Mouse (Mus musculus): ENCODE measurements at regions not wholly inside any gene's neighbourhood (a gene's known extent, or its start where the extent isn't known, plus 50 kb on each side); places are given as distances from the start of the nearest gene placed in this dataset.

DNA sequence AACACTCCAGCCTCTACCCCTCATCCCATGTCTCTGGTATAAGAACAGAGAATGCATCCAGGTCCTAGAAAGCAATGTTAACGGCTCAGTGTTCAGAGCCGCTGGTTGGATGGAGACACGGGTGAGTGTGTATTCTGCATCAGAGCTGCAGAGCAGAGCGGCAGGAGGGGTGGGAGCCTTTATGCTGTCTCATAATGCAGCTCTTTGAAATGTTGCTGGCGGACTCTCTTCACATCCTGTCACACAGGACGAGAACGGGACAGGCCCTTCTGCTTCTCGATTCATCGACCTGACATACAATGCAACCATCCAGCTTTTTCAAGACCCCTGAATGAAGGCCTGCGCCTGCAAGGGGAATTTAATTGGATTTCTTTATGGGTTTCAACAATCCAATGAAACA, 507.2 kb downstream of the Ccdc171 start:
- DNase-seq (ENCODE audit: low read depth, low spot score), result no peak

DNA sequence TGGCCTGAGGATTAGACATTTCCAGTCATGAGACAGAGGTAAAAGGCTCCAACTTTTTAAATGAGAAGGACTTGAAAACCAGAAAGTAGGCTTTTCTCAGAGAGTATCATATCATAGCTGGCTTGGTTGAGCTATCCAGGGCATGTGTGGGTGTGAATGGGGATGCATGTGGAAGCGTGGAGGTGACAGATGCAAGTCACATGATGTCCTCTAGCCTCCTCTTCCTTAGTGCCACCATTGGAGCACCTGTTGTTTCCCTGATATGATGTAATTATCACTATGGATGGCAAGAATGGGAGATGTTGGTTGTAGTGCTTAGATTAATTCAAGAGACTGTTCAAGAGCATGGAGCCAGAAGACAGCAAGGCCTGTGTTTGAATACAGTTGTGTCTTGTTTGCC, 510.0 kb downstream of the Ccdc171 start:
- DNase-seq (ENCODE audit: low read depth, low spot score), result no peak

DNA sequence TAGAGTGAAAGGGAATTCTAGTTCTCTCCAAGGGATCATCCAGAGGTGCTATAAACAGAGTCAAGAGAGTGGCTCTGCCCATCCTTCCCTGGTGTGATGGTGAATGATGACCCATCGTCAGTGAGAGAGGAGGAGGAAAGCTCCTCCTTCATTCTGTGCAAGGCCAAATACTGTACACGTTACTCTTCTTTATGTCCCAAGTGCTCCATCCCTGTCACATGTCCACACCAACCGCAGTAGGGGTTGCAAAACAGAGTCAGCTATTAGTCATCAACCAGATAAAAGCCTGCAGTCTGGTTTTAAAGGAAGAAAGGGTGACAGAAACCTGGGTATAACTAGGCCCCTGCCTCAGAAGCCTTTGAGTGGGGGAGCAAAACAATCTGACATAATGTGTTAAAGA, 512.2 kb downstream of the Ccdc171 start:
- DNase-seq (ENCODE audit: low read depth, low spot score), result no peak

DNA sequence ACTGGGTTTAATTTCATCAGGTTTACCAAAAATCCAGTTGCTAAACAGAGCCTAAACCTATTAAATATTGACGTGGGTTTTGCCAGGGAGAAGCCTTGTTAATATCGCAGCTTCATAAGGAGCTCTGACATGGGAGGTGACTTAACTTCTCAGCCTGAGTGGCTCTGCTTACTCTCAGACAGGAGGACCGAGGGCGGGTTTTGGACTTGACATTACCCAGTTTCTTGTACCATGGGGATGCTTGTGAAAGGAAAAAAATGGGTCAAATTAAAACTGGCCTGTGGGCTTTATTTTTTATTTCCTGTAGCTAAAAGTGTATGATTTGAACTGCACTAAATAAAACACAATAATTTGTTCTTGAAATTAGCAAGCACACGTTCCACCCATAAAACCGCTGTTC, 524.9 kb downstream of the Ccdc171 start:
- DNase-seq (ENCODE audit: low read depth, low spot score), result no peak

DNA sequence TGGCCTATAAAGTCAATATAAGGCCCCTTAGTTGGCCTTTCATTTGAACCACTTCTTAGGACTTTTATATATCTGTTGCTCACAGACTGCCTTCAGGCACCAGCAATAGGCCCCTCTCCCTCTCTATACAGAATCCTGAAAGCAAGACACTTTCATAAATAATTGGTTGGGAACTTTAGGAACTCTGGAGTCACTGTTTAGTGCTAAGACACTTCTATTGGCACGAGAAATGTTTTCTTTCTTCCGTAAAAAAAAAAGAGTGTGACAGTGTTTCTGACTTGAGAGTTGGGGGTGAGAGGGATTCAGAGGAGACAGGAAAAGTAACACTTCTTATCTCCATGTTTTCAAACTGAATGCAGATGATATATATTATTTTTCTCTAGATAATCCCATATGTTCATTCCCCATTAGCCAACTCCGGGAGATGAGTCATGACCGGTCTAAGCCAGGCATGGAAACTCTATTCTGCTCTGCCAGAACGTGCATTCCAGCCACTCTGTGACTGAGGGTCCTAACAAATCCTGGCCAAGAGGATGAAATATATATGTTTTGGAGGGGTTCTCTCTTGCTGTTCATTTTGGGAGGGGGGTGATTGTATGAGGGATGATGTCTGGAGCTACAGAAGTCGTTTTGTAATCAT, 531.6 kb downstream of the Ccdc171 start:
- DNase-seq (ENCODE audit: low read depth, low spot score), result no peak

DNA sequence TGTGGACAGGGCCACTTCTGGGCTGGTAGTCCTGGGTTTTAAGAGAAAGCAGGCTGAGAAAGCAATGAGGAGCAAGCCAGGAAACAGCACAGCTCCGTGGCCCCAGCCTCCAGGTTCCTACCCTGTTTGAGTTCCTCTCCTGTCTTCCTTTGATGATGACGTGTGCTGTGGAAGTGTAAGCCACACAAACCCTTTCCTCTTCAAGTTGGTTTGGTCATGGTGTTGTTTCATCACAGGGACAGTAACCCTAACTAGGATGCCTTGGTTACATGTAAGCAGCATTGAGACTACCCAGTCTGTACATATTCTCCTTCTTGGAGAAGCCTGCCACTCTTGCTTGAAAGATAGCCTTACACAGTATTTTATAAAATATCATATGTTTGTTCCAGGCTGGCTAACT, 534.8 kb downstream of the Ccdc171 start:
- DNase-seq (ENCODE audit: low read depth, low spot score), result no peak

DNA sequence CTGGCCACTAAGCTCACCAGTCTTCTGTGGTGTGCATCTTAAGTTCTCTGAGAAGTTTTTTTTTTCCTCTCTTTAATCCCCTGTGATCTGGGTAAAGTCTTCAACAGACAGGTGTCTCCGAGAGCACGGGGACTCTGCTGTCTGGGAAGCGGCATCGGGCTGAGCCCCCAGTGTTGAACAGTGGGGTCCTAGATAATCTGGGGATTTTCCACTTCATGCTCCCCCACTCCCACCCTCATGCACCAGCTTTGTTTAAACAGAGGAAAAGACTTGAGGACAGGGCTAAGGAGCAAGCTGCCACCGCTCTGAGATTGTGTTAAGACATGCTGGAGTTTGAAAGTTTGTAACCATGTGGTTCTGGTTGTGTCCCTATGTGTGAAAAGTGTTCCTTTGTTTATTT, 538.4 kb downstream of the Ccdc171 start:
- no peak for DNase-seq (ENCODE audit: low read depth, low spot score)

DNA sequence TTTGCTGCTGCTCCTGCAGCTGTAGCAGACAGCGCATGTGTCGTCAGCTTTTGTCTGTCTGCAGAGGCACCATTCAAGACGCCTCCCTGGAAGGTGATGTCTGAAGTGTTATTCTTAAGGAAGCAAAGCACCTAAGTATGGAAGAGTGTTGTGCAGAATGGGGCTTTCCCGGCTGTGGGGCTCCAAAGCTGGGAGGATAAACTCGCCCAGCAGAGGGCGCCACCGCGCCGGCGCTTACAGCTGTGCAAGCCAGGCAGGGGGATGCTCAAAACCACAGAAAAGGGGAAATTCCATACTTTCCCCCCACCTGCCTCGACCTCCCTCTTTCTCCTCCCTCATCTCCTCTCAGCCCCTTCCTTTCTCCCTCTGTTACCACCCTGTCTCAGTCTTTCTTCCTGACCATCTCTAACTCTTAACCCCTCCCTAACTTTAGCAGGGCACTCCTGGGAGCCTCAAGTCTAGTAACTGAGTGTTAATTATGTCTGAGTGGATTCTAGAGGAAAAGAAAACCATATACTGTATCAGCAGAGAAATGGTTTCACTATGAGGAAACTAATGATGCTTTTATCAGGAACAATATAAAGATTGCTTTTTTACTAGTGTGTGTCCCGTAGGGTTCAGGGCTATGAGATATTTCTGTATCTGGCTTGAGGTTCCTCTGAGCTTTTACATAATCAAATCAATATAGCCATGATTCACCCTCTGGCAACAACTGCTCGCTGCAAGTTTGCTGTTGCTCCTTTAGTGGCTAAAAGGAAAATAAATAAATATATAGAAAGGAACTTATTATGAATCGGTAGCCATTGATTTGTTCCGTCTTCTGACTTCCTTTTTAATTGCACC, 539.5 kb downstream of the Ccdc171 start:
- peak; percentile 70 for DNase-seq (ENCODE audit: low read depth, low spot score)

DNA sequence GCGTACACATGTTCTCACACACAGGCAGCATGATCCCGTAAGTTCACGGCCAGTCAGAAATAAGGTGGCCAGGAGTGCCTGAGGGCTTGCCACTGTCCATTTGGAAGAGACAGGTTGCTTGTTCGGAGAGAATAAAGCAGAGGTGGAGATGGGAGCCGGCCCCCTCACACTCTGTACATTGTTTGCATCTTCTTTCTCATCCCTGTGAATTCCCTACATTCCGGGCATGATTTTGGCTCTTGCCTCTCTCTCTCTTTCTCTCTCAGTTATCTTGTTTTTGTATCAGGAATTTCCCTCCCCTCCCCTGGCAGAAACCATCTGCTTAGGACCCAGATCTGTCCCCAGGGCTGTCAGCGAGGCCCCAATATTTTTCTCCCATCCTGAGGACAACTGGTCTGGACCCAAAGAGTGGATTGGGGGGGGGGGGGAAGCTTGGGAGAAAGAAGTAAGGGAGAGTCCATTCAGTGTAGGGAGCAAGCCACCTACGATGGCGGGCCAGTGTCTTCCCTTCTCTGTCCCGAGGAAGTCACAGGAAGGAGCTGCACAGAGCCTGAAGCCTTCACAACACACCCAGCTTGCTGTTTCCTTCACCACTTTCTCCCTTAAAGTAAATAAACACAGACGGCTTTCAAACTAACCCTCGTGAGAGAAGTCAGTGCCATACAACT, 540.2 kb downstream of the Ccdc171 start:
- no peak for DNase-seq (ENCODE audit: low read depth, low spot score)

DNA sequence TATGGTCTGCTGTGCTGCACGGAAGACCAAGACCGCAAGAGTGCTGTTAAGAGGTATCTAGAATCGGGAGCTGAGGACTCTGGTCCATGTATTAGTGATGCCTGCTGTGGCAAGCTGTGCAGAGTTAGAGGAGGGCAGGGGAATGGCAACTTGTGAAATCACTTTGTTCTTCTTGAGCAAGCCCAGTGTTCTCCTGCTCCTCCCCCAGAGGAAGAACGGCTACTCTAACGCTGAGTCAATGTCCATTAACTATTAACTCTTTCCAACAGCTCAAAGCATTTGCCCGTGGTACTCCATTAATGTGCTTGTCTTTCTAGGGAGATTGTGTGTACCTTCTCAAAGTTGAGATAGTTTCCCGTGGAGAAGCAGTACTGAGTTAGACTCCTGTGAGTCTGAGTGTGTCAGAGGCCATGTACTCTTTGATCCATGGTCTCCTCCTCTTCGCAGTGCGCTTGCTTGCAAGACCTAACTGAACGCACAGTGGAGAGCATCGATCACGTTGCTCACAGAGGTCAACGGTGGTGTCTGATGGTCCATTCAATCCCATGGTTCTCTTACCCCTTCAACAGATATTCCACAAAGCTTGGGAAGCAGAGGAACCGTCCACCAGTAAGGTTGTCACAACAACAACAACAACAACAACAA, 542.7 kb downstream of the Ccdc171 start:
- no peak for DNase-seq (ENCODE audit: low read depth, low spot score)

DNA sequence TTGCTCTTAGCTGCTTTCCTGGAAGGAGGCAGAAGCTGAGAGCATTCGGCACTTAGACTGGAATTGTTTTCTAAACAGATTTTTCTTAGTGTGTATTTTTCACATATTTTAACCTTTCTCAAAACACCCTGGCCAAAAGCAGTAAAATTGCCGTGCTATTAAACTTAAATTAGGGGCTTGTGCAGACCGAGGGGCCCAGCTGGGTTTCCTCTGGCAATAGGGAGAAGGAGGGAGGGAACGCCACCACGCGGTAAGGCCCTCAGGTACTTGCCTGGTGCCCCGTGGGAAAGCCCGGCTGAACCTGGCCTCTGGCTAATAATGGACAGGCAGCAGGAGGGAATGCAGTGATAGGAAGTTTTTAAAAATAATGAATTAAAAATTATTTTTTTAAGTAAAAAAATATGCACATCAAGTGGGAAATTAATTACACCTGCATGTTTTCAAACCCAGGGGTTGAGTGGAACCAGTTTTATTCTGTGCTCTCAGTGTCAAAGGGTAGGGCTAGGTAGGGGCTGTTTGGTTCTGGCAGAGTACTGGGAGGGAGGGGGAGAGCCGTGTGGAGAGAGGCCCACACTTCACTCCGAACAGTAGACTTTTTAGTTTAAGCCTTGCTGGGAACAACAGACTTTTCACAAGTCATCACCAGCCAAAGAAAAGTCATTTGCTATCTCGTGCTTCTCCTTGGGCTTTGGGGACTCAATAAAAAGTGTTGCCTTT, 543.8 kb downstream of the Ccdc171 start:
- no peak for DNase-seq (ENCODE audit: low read depth, low spot score)

DNA sequence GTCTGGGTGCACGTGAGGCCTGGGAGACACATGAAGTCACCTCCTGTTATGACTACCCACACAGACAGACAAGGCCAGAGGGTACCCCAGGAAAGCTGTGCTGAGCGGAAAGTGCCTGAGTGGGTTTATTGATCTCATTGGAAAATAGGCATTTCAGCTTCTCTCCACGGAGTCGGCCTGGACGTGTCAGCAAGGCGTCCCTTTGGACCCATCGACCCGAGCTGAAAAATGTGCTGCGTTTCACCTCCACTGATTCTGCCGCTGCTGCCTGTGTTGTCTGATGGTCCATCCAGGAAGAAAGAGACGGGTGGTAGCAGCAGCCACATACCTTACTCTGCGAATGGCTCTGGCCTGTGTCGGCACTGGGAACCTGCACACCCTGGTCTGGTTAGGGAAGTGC, 544.3 kb downstream of the Ccdc171 start:
- no peak for DNase-seq (ENCODE audit: low read depth, low spot score)

DNA sequence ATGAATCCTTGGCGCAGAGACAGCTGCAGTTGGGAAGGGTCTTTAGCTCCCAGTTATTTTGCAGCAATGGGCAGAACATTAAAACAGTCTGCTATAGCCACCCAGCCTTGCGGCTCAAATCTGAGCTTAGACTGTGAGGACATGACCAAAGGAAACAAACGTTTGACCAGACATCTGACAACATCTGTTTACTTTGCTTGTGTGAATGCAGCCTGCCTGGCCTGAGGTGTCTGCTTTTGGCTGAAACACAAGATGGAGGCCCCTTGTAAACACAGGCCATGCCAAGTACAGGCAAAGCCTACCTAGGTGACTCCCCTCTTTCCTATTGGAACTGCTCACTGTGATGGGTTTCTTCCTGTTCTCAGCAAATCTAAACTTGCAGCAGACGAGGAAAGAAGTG, 544.7 kb downstream of the Ccdc171 start:
- DNase-seq (ENCODE audit: low read depth, low spot score), result no peak

DNA sequence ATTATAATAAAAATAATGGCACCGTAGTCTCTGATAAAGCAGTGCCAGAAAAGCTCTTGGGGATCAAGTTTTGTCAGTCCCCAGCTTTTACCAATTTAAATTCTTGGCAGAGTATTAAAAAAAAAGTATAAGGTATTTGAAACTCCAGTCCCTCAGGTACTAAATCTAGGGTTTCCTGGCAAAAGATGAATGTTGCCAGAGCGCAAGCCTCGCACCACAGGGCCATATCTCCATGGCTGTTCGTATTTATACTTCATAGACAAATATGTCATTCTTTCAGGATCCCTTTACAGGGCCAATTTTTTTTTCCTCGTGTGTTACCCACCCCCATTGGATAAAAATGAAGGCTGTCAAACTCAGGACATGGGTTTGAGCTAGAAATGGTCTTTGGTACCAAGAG, 546.8 kb downstream of the Ccdc171 start:
- DNase-seq (ENCODE audit: low read depth, low spot score), result no peak

- DNase-seq (ENCODE audit: low read depth, low spot score), result no peak
These were observed 551.2 kb downstream of the Ccdc171 start for GRCm38 (mm10) chr4:84076526-84076925.

DNA sequence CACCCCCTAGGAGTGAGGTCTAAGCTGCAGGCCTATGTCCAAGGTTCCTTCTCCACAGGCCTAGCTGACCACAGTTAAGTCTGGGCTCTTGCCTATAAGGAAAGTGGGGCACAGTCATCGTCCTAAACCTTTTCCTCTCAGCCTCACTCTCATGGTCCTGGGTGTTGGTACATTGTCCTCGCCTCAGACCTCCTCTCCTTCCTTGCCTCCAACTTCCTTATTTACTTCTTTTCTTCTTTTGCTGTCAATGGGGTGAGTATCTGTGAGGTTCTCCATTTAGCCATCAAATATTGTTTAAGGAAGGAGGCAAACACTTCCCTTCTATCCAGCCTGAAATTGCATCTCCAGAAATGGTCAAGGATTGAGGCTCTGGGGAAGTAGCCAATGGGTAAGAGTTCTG, 554.2 kb downstream of the Ccdc171 start:
- DNase-seq (ENCODE audit: low read depth, low spot score), result no peak

GRCm38 (mm10) chr4:84081518-84081917, 556.2 kb downstream of the Ccdc171 start:
- no peak for DNase-seq (ENCODE audit: low read depth, low spot score)

- DNase-seq (ENCODE audit: low read depth, low spot score), result no peak
These were observed 562.8 kb downstream of the Ccdc171 start for GRCm38 (mm10) chr4:84088166-84088565.

- DNase-seq (ENCODE audit: low read depth, low spot score), result no peak
These were observed 567.2 kb downstream of the Ccdc171 start for GRCm38 (mm10) chr4:84092509-84092908.

DNA sequence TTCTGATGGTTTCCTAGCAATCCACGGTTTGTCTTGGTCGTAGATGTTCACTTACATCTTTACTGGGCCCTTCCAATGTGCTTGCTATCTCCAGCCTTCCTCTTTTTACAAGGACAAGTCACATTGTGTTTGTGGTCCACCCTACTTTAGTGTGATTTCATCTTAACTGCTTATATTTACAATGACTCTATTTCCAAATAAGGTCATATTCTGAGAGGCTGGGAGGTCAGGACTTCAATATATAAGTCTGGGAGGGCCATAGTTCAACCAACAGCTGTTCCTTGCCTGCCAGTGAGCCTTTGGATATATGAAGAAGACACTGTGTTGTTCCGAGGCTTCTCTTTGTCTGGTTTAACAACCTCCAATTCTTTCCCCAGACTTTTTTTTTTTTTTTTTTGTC, 569.9 kb downstream of the Ccdc171 start:
- DNase-seq (ENCODE audit: low read depth, low spot score), result no peak

DNA sequence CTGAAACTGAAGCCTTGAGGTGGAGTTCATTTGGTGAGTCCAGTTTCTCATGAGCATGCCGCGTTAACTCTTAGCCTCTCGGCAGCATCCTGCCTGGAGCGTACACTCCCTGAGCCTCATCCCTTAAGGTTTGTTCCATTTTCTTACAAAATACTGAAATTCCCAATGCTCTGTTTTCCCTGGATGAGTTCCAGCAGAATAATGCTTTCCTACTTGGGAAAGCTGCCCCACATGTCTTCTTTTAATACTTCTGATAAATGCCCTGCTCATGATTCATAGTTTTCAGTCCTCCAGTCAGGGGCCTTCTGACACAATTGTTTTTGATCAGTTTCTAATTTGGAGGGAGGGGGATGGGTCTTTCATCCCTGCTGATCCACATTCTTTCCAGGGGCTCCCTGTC, 570.7 kb downstream of the Ccdc171 start:
- DNase-seq (ENCODE audit: low read depth, low spot score), result no peak

DNA sequence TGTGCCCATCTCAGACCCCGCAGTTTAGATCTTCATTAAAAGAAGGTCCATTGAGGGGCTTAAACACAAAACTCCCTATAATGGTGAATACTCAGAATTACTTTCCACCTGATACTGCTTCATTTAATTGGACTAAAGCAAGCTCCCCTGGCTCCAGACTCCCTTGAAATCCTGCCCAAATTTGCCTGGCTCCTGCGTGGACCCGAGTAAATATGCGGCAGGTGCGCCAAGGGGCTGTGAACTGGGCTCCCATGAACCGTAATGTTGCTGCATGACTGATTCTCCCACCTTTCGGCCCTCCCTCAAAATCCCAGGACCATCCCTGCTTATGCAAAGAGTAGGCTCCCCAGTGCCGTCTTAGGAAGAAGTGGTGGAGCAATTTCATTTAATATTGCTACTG, 573.7 kb downstream of the Ccdc171 start:
- DNase-seq (ENCODE audit: low read depth, low spot score), result no peak

Data from embryo, embryonic 11.5 days (tissue).